Mouse (Mus musculus) neural tube, embryonic 14.5 days (tissue): Measurements from ENCODE around the gene Abcd3. TPM values are rescaled to one million over a fixed set of nuclear protein-coding genes. Genes with fewer than 3 reads are reported as not detected.
A peak's percentile ranks its signal among the peaks of the same experiment; 100 is the strongest.

ENCODE experiments used
- ATAC-seq: fragments of 200-750 bp; cut with Nextera tagmentation; 2 replicates; pipeline ENCODE4 v1.8.0; 2017; ENCODE audit warnings: low read depth, mild to moderate bottlenecking, moderate TSS enrichment, moderate library complexity
- H3K27ac ChIP-seq: fragments of 300-500 bp; sonication (generic); 2 replicates; pipeline ENCODE4 v1.5.1; 2014; ENCODE audit warnings: low read depth, mild to moderate bottlenecking, control low read depth, low read length, moderate library complexity, mixed read lengths
- H3K27me3 ChIP-seq: fragments of 300-500 bp; sonication (generic); 2 replicates; pipeline ENCODE4 v1.6.1; 2014; ENCODE audit warnings: low read length; ENCODE audit not compliant: control insufficient read depth, insufficient read depth
- H3K36me3 ChIP-seq: fragments of 300-500 bp; sonication (generic); 2 replicates; pipeline ENCODE4 v1.6.1; 2014; ENCODE audit warnings: low read length, mixed read lengths; ENCODE audit not compliant: control insufficient read depth, insufficient read depth
- H3K4me1 ChIP-seq: fragments of 300-500 bp; sonication (generic); 2 replicates; pipeline ENCODE4 v1.6.1; 2014; ENCODE audit warnings: low read length; ENCODE audit not compliant: control insufficient read depth, insufficient read depth
- H3K4me2 ChIP-seq: fragments of 300-500 bp; sonication (generic); 2 replicates; pipeline ENCODE4 v1.6.1; 2014; ENCODE audit warnings: mild to moderate bottlenecking, low read depth, low read length, control low read depth
- H3K4me3 ChIP-seq: fragments of 300-500 bp; sonication (generic); 2 replicates; pipeline ENCODE4 v1.5.1; 2014; ENCODE audit warnings: low read depth, low read length, control low read depth, mixed read lengths
- H3K9ac ChIP-seq: fragments of 300-500 bp; sonication (generic); replicated peaks from 2 replicates; pipeline ENCODE4 v1.6.1; 2014; ENCODE audit warnings: low read depth, mild to moderate bottlenecking, control low read depth, low read length, mixed read lengths
- H3K9me3 ChIP-seq: fragments of 300-500 bp; sonication (generic); 2 replicates; pipeline ENCODE4 v1.6.1; 2016; ENCODE audit warnings: low read length; ENCODE audit not compliant: control insufficient read depth
- WGBS: fragments of 180-500 bp; shearing (Covaris S2); extraction: QIAGEN DNeasy Blood & Tissue Kit; methylation state at CpG from one replicate; pipeline ENCODE4 v1.1.7; 2014; 5-methylcytosine and 5-hydroxymethylcytosine counted together
- polyA plus RNA-seq: library from polyadenylated mRNA; unstranded; fragments of >200 nt; fragmentation: Nextera tagmentation; extraction: Ambion mirVana; gene quantifications from 2 replicates; pipeline ENCODE4 v1.2.1, GENCODE M21; 2014

The Abcd3 gene
- polyA plus RNA-seq, 1 experiment from 2014 or later: 88.0 TPM

DNA sequence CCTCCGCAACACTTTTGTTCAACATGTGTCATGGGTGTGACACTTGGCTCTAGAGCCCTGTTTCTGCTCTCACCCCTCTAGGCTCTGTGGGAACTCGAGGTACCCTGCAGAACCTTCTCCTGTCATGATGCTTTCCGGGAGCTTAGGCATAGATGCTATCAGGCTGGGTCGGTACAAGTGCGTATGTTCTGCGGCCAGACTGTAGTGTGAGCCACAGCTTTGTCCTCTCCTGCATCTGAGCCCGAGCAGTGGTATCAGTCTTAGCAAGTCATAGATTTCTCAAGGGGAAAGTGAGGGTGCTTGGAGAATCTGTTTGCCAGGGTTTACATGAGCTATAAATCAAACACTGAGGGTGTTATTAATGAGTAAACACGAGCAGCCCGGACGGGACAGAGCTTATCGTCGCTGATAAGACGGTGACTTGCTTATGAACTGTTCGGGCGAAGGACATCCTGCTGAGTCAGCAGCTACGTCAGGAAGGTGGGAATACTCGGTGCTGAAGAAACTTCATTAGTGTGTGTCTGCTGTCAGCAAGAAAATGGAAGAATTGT, 101.9 kb downstream of the Abcd3 start:
- Histone ChIP-seq H3K27me3 (no peaks in the 10 kb centered on the region), H3K4me3 (no peak overlapping the region), H3K9ac (no peak overlapping the region), H3K27ac (no peak overlapping the region), H3K4me1 (no peaks in the 10 kb centered on the region), H3K4me2 (no peak overlapping the region), H3K36me3 (no peaks in the 10 kb centered on the region), H3K9me3 (no peaks in the 10 kb centered on the region)
- ATAC-seq: peak; percentile 28; the same call in 1 of the 2 replicates
- WGBS: 73% methylated on average over 17 of the region's 17 CpGs

GRCm38 (mm10) chr3:121712222-121712621, 102.9 kb downstream of the Abcd3 start:
- Histone ChIP-seq H3K9ac (no peak overlapping the region), H3K27ac (no peak overlapping the region), H3K4me3 (no peak overlapping the region), H3K27me3 (no peaks in the 10 kb centered on the region), H3K4me1 (no peaks in the 10 kb centered on the region), H3K36me3 (no peaks in the 10 kb centered on the region), H3K9me3 (no peaks in the 10 kb centered on the region), H3K4me2 (no peak overlapping the region)
- 72% methylated on average over 4 of the region's 4 CpGs for WGBS
- no peak for ATAC-seq

- no peaks in the 10 kb centered on the region for H3K27me3 ChIP-seq
- H3K4me2 ChIP-seq: no peak overlapping the region
- H3K27ac ChIP-seq: no peak overlapping the region
- H3K36me3 ChIP-seq: no peaks in the 10 kb centered on the region
- H3K9me3 ChIP-seq: no peaks in the 10 kb centered on the region
- no peaks in the 10 kb centered on the region for H3K4me1 ChIP-seq
- H3K4me3 ChIP-seq: no peak overlapping the region
- H3K9ac ChIP-seq: no peak overlapping the region
- no peak for ATAC-seq
- 85% methylated on average over 7 of the region's 7 CpGs for WGBS
Observed at GRCm38 (mm10) chr3:121710894-121711531, 104.1 kb downstream of the Abcd3 start.

Other genes with a start within 250 kb of the Abcd3 start
- gene 4930432M17Rik, start 144.5 kb downstream of the Abcd3 start, polyA plus RNA-seq: not detected in 2 replicates
- 7.1 and 7.8 TPM in 2 replicates for gene F3, start 91.8 kb downstream of the Abcd3 start, polyA plus RNA-seq
- gene Arhgap29, start 137.2 kb upstream of the Abcd3 start, polyA plus RNA-seq: 11.3 and 38.5 TPM in 2 replicates
- gene Abca4, start 229.1 kb upstream of the Abcd3 start, polyA plus RNA-seq: 0.66 and 0.75 TPM in 2 replicates